Mouse (Mus musculus) intestine, embryonic 14.5 days (tissue): ENCODE measurements at regions not wholly inside any gene's neighbourhood (a gene's known extent, or its start where the extent isn't known, plus 50 kb on each side); places are given as distances from the start of the nearest gene placed in this dataset.

Experiments used
- ATAC-seq: fragments of 200-750 bp; cut with Nextera tagmentation; replicated peaks from 2 replicates; pipeline ENCODE4 v1.8.0; 2017; ENCODE audit warnings: low read depth, moderate number of reproducible peaks, moderate TSS enrichment, moderate library complexity; ENCODE audit not compliant: low FRiP score, low TSS enrichment
- DNase-seq: peaks from one replicate; pipeline ENCODE4 v3.0.0-alpha.2; 2018; ENCODE audit warnings: low spot score
- H3K27ac ChIP-seq: fragments of 300-500 bp; sonication (generic); 2 replicates; pipeline ENCODE4 v1.5.1; 2014; ENCODE audit warnings: low read depth, mild to moderate bottlenecking, control low read depth
- H3K27me3 ChIP-seq: fragments of 300-500 bp; sonication (generic); replicated peaks from 2 replicates; pipeline ENCODE4 v1.6.1; 2014; ENCODE audit warnings: low read length, control low read depth; ENCODE audit not compliant: control insufficient read depth, insufficient read depth
- H3K36me3 ChIP-seq: fragments of 300-500 bp; sonication (generic); 2 replicates; pipeline ENCODE4 v1.6.1; 2014; ENCODE audit warnings: low read length, control low read depth; ENCODE audit not compliant: control insufficient read depth, insufficient read depth
- H3K4me1 ChIP-seq: fragments of 300-500 bp; sonication (generic); replicated peaks from 2 replicates; pipeline ENCODE4 v1.6.1; 2014; ENCODE audit warnings: low read length, control low read depth, mixed read lengths; ENCODE audit not compliant: control insufficient read depth, insufficient read depth
- H3K4me2 ChIP-seq: fragments of 300-500 bp; sonication (generic); 2 replicates; pipeline ENCODE4 v1.6.1; 2014; ENCODE audit warnings: low read length
- H3K4me3 ChIP-seq: fragments of 300-500 bp; sonication (generic); 2 replicates; pipeline ENCODE4 v1.5.1; 2014; ENCODE audit warnings: low read depth, low read length, control low read depth, mixed read lengths
- H3K9ac ChIP-seq: fragments of 300-500 bp; sonication (generic); 2 replicates; pipeline ENCODE4 v1.6.1; 2014; ENCODE audit warnings: mild to moderate bottlenecking, low read length
- H3K9me3 ChIP-seq: fragments of 300-500 bp; sonication (generic); 2 replicates; pipeline ENCODE4 v1.6.1; 2016; ENCODE audit warnings: low read length, control low read depth; ENCODE audit not compliant: control insufficient read depth
- WGBS: fragments of 180-500 bp; shearing (Covaris S2); extraction: QIAGEN DNeasy Blood & Tissue Kit; methylation state at CpG from one replicate; pipeline ENCODE4 v1.1.7; 2014; 5-methylcytosine and 5-hydroxymethylcytosine counted together

- H3K27me3 ChIP-seq, result no peaks in the 10 kb centered on the region
- 27% methylated on average over 2 of the region's 2 CpGs for WGBS
- ATAC-seq (no peak), DNase-seq (peak; percentile 51)
- no peak overlapping the region for H3K4me3 ChIP-seq
- H3K9ac ChIP-seq, result no peak overlapping the region
- no peak overlapping the region for H3K4me2 ChIP-seq
- H3K4me1 ChIP-seq, result no peaks in the 10 kb centered on the region
- H3K9me3 ChIP-seq, result no peaks in the 10 kb centered on the region
- H3K36me3 ChIP-seq, result no peaks in the 10 kb centered on the region
- no peak overlapping the region for H3K27ac ChIP-seq
Observed at GRCm38 (mm10) chr14:73861782-73862181, 200.8 kb downstream of the Gm21750 start.

GRCm38 (mm10) chr14:73874337-73874736 lies 213.3 kb downstream of the Gm21750 start:
- Histone ChIP-seq H3K4me3 (no peak overlapping the region), H3K9ac (no peak overlapping the region), H3K27ac (no peak overlapping the region), H3K36me3 (no peaks in the 10 kb centered on the region), H3K9me3 (no peaks in the 10 kb centered on the region), H3K4me1 (no peaks in the 10 kb centered on the region), H3K4me2 (no peak overlapping the region), H3K27me3 (no peaks in the 10 kb centered on the region)
- ATAC-seq (no peak), DNase-seq (no peak)

GRCm38 (mm10) chr14:73875916-73876315 lies 214.9 kb downstream of the Gm21750 start:
- Histone ChIP-seq H3K4me2 (no peak overlapping the region), H3K27ac (no peak overlapping the region), H3K27me3 (no peaks in the 10 kb centered on the region), H3K4me3 (no peak overlapping the region), H3K4me1 (no peaks in the 10 kb centered on the region), H3K9ac (no peak overlapping the region), H3K9me3 (no peaks in the 10 kb centered on the region), H3K36me3 (no peaks in the 10 kb centered on the region)
- no peak for DNase-seq
- ATAC-seq, result no peak
- 91% methylated on average over 3 of the region's 3 CpGs for WGBS

GRCm38 (mm10) chr14:73878267-73878666 lies 217.2 kb downstream of the Gm21750 start:
- Histone ChIP-seq H3K4me2 (no peak overlapping the region), H3K4me1 (no peaks in the 10 kb centered on the region), H3K4me3 (no peak overlapping the region), H3K9ac (no peak overlapping the region), H3K36me3 (no peaks in the 10 kb centered on the region), H3K9me3 (no peaks in the 10 kb centered on the region), H3K27me3 (no peaks in the 10 kb centered on the region), H3K27ac (no peak overlapping the region)
- DNase-seq (no peak), ATAC-seq (no peak)
- 84% methylated on average over 1 of the region's 1 CpGs for WGBS

- 82% methylated on average over 3 of the region's 3 CpGs for WGBS
- no peaks in the 10 kb centered on the region for H3K4me1 ChIP-seq
- no peak overlapping the region for H3K27ac ChIP-seq
- H3K9ac ChIP-seq, result no peak overlapping the region
- DNase-seq, result no peak
- H3K9me3 ChIP-seq, result no peaks in the 10 kb centered on the region
- H3K36me3 ChIP-seq, result no peaks in the 10 kb centered on the region
- no peak overlapping the region for H3K4me3 ChIP-seq
- ATAC-seq, result no peak
- H3K4me2 ChIP-seq, result no peak overlapping the region
- no peaks in the 10 kb centered on the region for H3K27me3 ChIP-seq
Observed at GRCm38 (mm10) chr14:73878866-73879419, 217.9 kb downstream of the Gm21750 start.

- H3K4me2 ChIP-seq, result no peak overlapping the region
- no peak overlapping the region for H3K9ac ChIP-seq
- 79% methylated on average over 2 of the region's 2 CpGs for WGBS
- no peaks in the 10 kb centered on the region for H3K27me3 ChIP-seq
- H3K36me3 ChIP-seq, result no peaks in the 10 kb centered on the region
- H3K9me3 ChIP-seq, result no peaks in the 10 kb centered on the region
- H3K4me3 ChIP-seq, result no peak overlapping the region
- no peak for DNase-seq
- H3K4me1 ChIP-seq, result no peaks in the 10 kb centered on the region
- ATAC-seq, result no peak
- no peak overlapping the region for H3K27ac ChIP-seq
Observed at GRCm38 (mm10) chr14:73891451-73891850, 230.4 kb downstream of the Gm21750 start.

GRCm38 (mm10) chr14:73894844-73895243 lies 233.8 kb downstream of the Gm21750 start:
- no peak overlapping the region for H3K9ac ChIP-seq
- no peaks in the 10 kb centered on the region for H3K36me3 ChIP-seq
- no peaks in the 10 kb centered on the region for H3K4me1 ChIP-seq
- H3K9me3 ChIP-seq, result no peaks in the 10 kb centered on the region
- H3K4me3 ChIP-seq, result no peak overlapping the region
- H3K4me2 ChIP-seq, result no peak overlapping the region
- no peaks in the 10 kb centered on the region for H3K27me3 ChIP-seq
- no peak overlapping the region for H3K27ac ChIP-seq
- no peak for DNase-seq
- no peak for ATAC-seq
- WGBS, result 71% methylated on average over 2 of the region's 2 CpGs

- H3K4me1 ChIP-seq, result no peaks in the 10 kb centered on the region
- no peaks in the 10 kb centered on the region for H3K27me3 ChIP-seq
- DNase-seq (no peak), ATAC-seq (no peak)
- no peak overlapping the region for H3K27ac ChIP-seq
- H3K4me3 ChIP-seq, result no peak overlapping the region
- H3K9ac ChIP-seq, result no peak overlapping the region
- H3K9me3 ChIP-seq, result no peaks in the 10 kb centered on the region
- no peak overlapping the region for H3K4me2 ChIP-seq
- WGBS, result 33% methylated on average over 3 of the region's 3 CpGs
- H3K36me3 ChIP-seq, result no peaks in the 10 kb centered on the region
Observed at GRCm38 (mm10) chr14:73895266-73895665, 234.2 kb downstream of the Gm21750 start.

- H3K9me3 ChIP-seq, result no peaks in the 10 kb centered on the region
- H3K4me3 ChIP-seq, result no peak overlapping the region
- no peak for DNase-seq
- no peaks in the 10 kb centered on the region for H3K27me3 ChIP-seq
- no peaks in the 10 kb centered on the region for H3K4me1 ChIP-seq
- no peak overlapping the region for H3K27ac ChIP-seq
- H3K36me3 ChIP-seq, result no peaks in the 10 kb centered on the region
- no peak overlapping the region for H3K4me2 ChIP-seq
- ATAC-seq, result no peak
- H3K9ac ChIP-seq, result no peak overlapping the region
Observed at GRCm38 (mm10) chr14:73899078-73899477, 238.1 kb downstream of the Gm21750 start.
